Mouse (Mus musculus): ENCODE measurements at regions not wholly inside any gene's neighbourhood (a gene's known extent, or its start where the extent isn't known, plus 50 kb on each side); places are given as distances from the start of the nearest gene placed in this dataset.

- TF ChIP-seq CTCF (IDR thresholded peaks at IDR 0.05; ENCODE audit: low read depth) (no peak), EP300 (optimal IDR thresholded peaks at IDR 0.05) (no peak)
These were observed 55.4 kb downstream of the Ppp1r3c start for GRCm38 (mm10) chr19:36681056-36681455.
